Mouse (Mus musculus) liver, embryonic 16.5 days (tissue): Measurements from ENCODE around the gene Nop58. TPM values are rescaled to one million over a fixed set of nuclear protein-coding genes. Genes with fewer than 3 reads are reported as not detected.
A peak's percentile ranks its signal among the peaks of the same experiment; 100 is the strongest.

Experiments
- ATAC-seq: fragments of 200-750 bp; cut with Nextera tagmentation; 2 replicates; pipeline ENCODE4 v1.8.0; 2017; ENCODE audit warnings: low read depth, mild to moderate bottlenecking, moderate number of reproducible peaks, moderate library complexity
- H3K27ac ChIP-seq: fragments of 300-500 bp; sonication (generic); 2 replicates; pipeline ENCODE4 v1.5.1; 2014; ENCODE audit warnings: mild to moderate bottlenecking, low read length
- H3K27me3 ChIP-seq: fragments of 300-500 bp; sonication (generic); 2 replicates; pipeline ENCODE4 v1.6.1; 2014; ENCODE audit warnings: low read depth, low read length, mixed read lengths; ENCODE audit not compliant: control insufficient read depth, insufficient read depth
- H3K36me3 ChIP-seq: fragments of 300-500 bp; sonication (generic); 2 replicates; pipeline ENCODE4 v1.6.1; 2014; ENCODE audit warnings: mild to moderate bottlenecking; ENCODE audit not compliant: control insufficient read depth, insufficient read depth
- H3K4me1 ChIP-seq: fragments of 300-500 bp; sonication (generic); 2 replicates; pipeline ENCODE4 v1.6.1; 2014; ENCODE audit warnings: low read depth, low read length, mixed read lengths; ENCODE audit not compliant: control insufficient read depth
- H3K4me2 ChIP-seq: fragments of 300-500 bp; sonication (generic); 2 replicates; pipeline ENCODE4 v1.6.1; 2014; ENCODE audit warnings: low read depth, low read length, mixed read lengths
- H3K4me3 ChIP-seq: fragments of 300-500 bp; sonication (generic); 2 replicates; pipeline ENCODE4 v1.5.1; 2014; ENCODE audit warnings: low read depth, mild to moderate bottlenecking, low read length
- H3K9ac ChIP-seq: fragments of 300-500 bp; sonication (generic); 2 replicates; pipeline ENCODE4 v1.6.1; 2014; ENCODE audit warnings: low read depth, low read length
- H3K9me3 ChIP-seq: fragments of 300-500 bp; sonication (generic); replicated peaks from 2 replicates; pipeline ENCODE4 v1.6.1; 2016; ENCODE audit warnings: low read length; ENCODE audit not compliant: control insufficient read depth
- WGBS: fragments of 180-500 bp; shearing (Covaris S2); extraction: QIAGEN DNeasy Blood & Tissue Kit; methylation state at CpG from one replicate; pipeline ENCODE4 v1.1.7; 2014; ENCODE audit not compliant: insufficient replicate concordance; 5-methylcytosine and 5-hydroxymethylcytosine counted together
- polyA plus RNA-seq: library from polyadenylated mRNA; unstranded; fragments of >200 nt; fragmentation: Nextera tagmentation; extraction: Ambion mirVana; gene quantifications from 2 replicates; pipeline ENCODE4 v1.2.1, GENCODE M21; 2015

Gene Nop58
- polyA plus RNA-seq, 1 experiment from 2014 or later: 87.7 TPM

DNA sequence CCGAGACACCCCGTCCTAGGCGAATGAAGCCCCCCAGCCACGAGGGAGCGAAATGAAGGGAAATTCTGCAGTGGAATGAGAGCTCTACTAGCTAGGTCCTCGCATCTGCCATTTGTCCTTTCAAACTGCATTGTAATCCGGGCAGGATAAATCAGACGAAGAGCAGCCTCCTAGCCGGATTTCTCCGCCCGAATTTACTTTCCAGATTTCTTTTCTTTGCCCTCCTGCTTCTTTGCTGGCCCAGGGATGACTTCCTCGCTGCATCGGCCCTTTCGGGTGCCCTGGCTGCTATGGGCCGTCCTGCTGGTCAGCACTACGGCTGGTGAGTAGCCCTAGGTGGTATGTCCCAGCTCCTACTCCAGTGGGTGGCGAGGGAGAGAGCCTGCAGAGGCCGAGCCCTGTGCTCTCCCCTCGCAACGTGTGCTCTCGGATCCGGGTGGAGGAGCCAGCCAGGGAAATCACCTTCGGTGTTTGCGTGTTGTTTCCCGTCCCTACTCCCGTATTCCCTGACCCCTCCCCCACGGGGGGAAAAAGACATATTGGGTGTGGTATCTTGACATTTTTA is 79.7 kb downstream of the Nop58 start:
- Histone ChIP-seq H3K4me3 (peak overlapping the region; percentile 81), H3K9me3 (no peaks in the 10 kb centered on the region), H3K4me2 (peak overlapping the region; percentile 98), H3K9ac (peak overlapping the region; percentile 80), H3K4me1 (peaks cover 15% of the 10 kb centered on the region), H3K27ac (peak overlapping the region; percentile 88), H3K36me3 (no peaks in the 10 kb centered on the region), H3K27me3 (peaks cover 4% of the 10 kb centered on the region)
- under 1% methylated on average over 27 of the region's 27 CpGs for WGBS
- no peak for ATAC-seq

- H3K9ac ChIP-seq: no peak overlapping the region
- peak overlapping the region; percentile 22; the same call in 1 of the 2 replicates for H3K4me3 ChIP-seq
- no peaks in the 10 kb centered on the region for H3K9me3 ChIP-seq
- peaks cover 4% of the 10 kb centered on the region for H3K27me3 ChIP-seq
- 5% methylated on average over 4 of the region's 4 CpGs for whole genome bisulfite sequencing
- H3K27ac ChIP-seq: no peak overlapping the region
- peak overlapping the region; percentile 39 for H3K4me2 ChIP-seq
- H3K36me3 ChIP-seq: no peaks in the 10 kb centered on the region
- H3K4me1 ChIP-seq: peaks cover 15% of the 10 kb centered on the region
- ATAC-seq: no peak
Measured at GRCm38 (mm10) chr1:59765279-59765678, 80.5 kb downstream of the Nop58 start.

DNA sequence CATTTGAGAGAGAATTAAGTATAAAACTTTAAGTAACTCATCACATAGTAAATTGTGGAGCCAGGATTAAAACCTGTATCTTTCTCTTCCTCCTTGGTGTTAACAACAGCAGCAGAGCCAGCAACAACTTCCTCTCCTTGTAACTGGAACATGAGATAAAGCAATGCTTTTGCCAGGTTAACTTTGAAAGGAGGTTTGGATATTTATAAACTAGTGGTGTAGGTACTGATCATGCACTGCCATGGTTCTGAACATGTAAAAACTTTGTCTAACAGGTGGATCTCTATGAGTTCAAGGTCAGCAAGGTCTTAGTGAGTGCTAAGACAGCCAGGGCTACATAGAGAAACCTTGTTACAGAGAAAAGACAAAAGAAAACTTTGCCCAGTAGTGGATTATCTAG is 81.9 kb downstream of the Nop58 start:
- Histone ChIP-seq H3K4me2 (peak overlapping the region; percentile 12; the same call in 1 of the 2 replicates), H3K36me3 (no peaks in the 10 kb centered on the region), H3K27ac (no peak overlapping the region), H3K9me3 (no peaks in the 10 kb centered on the region), H3K4me3 (no peak overlapping the region), H3K27me3 (peaks cover 4% of the 10 kb centered on the region), H3K4me1 (peaks cover 15% of the 10 kb centered on the region), H3K9ac (no peak overlapping the region)
- no peak for ATAC-seq

Other genes starting within 250 kb of the Nop58 start
- 1.0 and 1.2 TPM in 2 replicates for gene Fzd7, start 202.5 kb upstream of the Nop58 start, polyA plus RNA-seq
- gene Gm973, start 168.7 kb upstream of the Nop58 start, polyA plus RNA-seq: 0.12 TPM in 1 of 2 replicates, not detected in the other
- 90.3 and 117 TPM in 2 replicates for gene Sumo1, start 14.1 kb upstream of the Nop58 start, polyA plus RNA-seq
- gene Bmpr2, start 78.4 kb downstream of the Nop58 start, polyA plus RNA-seq: 0.87 and 0.88 TPM in 2 replicates
- gene Fam117b, start 228.0 kb downstream of the Nop58 start, polyA plus RNA-seq: 1.0 and 1.1 TPM in 2 replicates